9 mouse cellular contexts compared by ENCODE assay signal in genomic region chr8:8733804-8734203, GRCm38 (mm10). TPM values are rescaled to one million over a fixed set of nuclear protein-coding genes. Genes with fewer than 3 reads are reported as not detected.
DNase-seq lines count a peak whose midpoint lies in the region; ATAC-seq and TF ChIP-seq lines count a peak whose summit lies in the region.
"Had no signal": no experiment of that assay in that cellular context is flagged by ENCODE, and none has a peak within 500 bp of the region (broad histone marks: within the 10 kb centered on the region; RNA-seq: fewer than 3 reads in every experiment).

No protein-coding gene starts in this region.

- H3K9ac ChIP-seq in intestine, postnatal 0 days (ENCODE audit: low read depth, low read length), result no peak overlapping the region
- no peak overlapping the region for H3K9ac ChIP-seq in intestine, embryonic 16.5 days (ENCODE audit: low read depth, low read length)
- no peak overlapping the region for H3K9ac ChIP-seq in embryonic facial prominence, embryonic 14.5 days (ENCODE audit: low read depth, low read length)
- no peak overlapping the region for H3K9ac ChIP-seq in forebrain, embryonic 11.5 days (ENCODE audit: low read length)

- WGBS in intestine, postnatal 0 days, result 27% methylated on average over 4 of the region's 4 CpGs
- WGBS in intestine, embryonic 16.5 days, result 32% methylated on average over 4 of the region's 4 CpGs
- 41% methylated on average over 4 of the region's 4 CpGs for WGBS in embryonic facial prominence, embryonic 14.5 days
- WGBS in forebrain, embryonic 11.5 days, result 49% methylated on average over 4 of the region's 4 CpGs

- H3K36me3 ChIP-seq in intestine, postnatal 0 days (ENCODE audit: control insufficient read depth, insufficient read depth), result no peaks in the 10 kb centered on the region
- H3K36me3 ChIP-seq in intestine, embryonic 16.5 days (ENCODE audit: control insufficient read depth, insufficient read depth, low read length), result no peaks in the 10 kb centered on the region
- H3K36me3 ChIP-seq in embryonic facial prominence, embryonic 14.5 days (ENCODE audit: control insufficient read depth, insufficient read depth, low read length), result no peaks in the 10 kb centered on the region
- no peaks in the 10 kb centered on the region for H3K36me3 ChIP-seq in forebrain, embryonic 11.5 days (ENCODE audit: control insufficient read depth, insufficient read depth, low read length)

- H3K9me3 ChIP-seq in intestine, postnatal 0 days (ENCODE audit: control insufficient read depth), result no peaks in the 10 kb centered on the region
- no peaks in the 10 kb centered on the region for H3K9me3 ChIP-seq in intestine, embryonic 16.5 days (ENCODE audit: control insufficient read depth, low read length)
- no peaks in the 10 kb centered on the region for H3K9me3 ChIP-seq in embryonic facial prominence, embryonic 14.5 days (ENCODE audit: control insufficient read depth, low read length)
- H3K9me3 ChIP-seq in forebrain, embryonic 11.5 days (ENCODE audit: control insufficient read depth, low read length), result no peaks in the 10 kb centered on the region
- H3K9me3 ChIP-seq: megakaryocyte, embryonic 14.5 days had no signal

- H3K27ac ChIP-seq in intestine, postnatal 0 days (ENCODE audit: low read depth, low read length), result no peak overlapping the region
- no peak overlapping the region for H3K27ac ChIP-seq in intestine, embryonic 16.5 days (ENCODE audit: low read length)
- H3K27ac ChIP-seq in embryonic facial prominence, embryonic 14.5 days (replicated peaks; ENCODE audit: low read depth, low read length), result no peak overlapping the region
- no peak overlapping the region for H3K27ac ChIP-seq in forebrain, embryonic 11.5 days (ENCODE audit: low read depth, low read length)

- H3K4me3 ChIP-seq in intestine, postnatal 0 days (ENCODE audit: low read depth, low read length), result no peak overlapping the region
- no peak overlapping the region for H3K4me3 ChIP-seq in intestine, embryonic 16.5 days (ENCODE audit: low read length)
- H3K4me3 ChIP-seq in embryonic facial prominence, embryonic 14.5 days (ENCODE audit: low read depth, low read length), result no peak overlapping the region
- H3K4me3 ChIP-seq in forebrain, embryonic 11.5 days (ENCODE audit: low read depth, low read length), result no peak overlapping the region
- H3K4me3 ChIP-seq: megakaryocyte, embryonic 14.5 days had no signal

- DNase-seq in CD4-positive helper T cell, adult 2 months (ENCODE audit: low read depth, low spot score), result peak; percentile 24
- peak; percentile 68 for DNase-seq in ZHBTc4 (ENCODE audit: low read depth, low spot score)
- DNase-seq in embryonic facial prominence, embryonic 14.5 days (ENCODE audit: low spot score), result peak; percentile 39
- peak; percentile 63 for DNase-seq in retina, embryonic 14.5 days (ENCODE audit: low spot score)
- DNase-seq in forebrain, embryonic 11.5 days (ENCODE audit: low spot score), result no peak

- peak; percentile 81 for TF ChIP-seq CTCF in intestine, postnatal 0 days (IDR thresholded peaks at IDR 0.05; ENCODE audit: low read depth)

- H3K27me3 ChIP-seq in intestine, postnatal 0 days (replicated peaks; ENCODE audit: control insufficient read depth, insufficient read depth, low read length), result no peaks in the 10 kb centered on the region
- H3K27me3 ChIP-seq in intestine, embryonic 16.5 days (replicated peaks; ENCODE audit: control insufficient read depth, insufficient read depth, low read length), result no peaks in the 10 kb centered on the region
- H3K27me3 ChIP-seq in embryonic facial prominence, embryonic 14.5 days (replicated peaks; ENCODE audit: control insufficient read depth, insufficient read depth, low read length), result 0 out of 2 replicates have a peak, but pooled peaks cover 2% of the 10 kb centered on the region
- no peaks in the 10 kb centered on the region for H3K27me3 ChIP-seq in forebrain, embryonic 11.5 days (ENCODE audit: control insufficient read depth, insufficient read depth, low read length)
- H3K27me3 ChIP-seq: megakaryocyte, embryonic 14.5 days had no signal

- no peak for ATAC-seq in intestine, postnatal 0 days
- no peak; the same call in 1 of the 2 replicates for ATAC-seq in intestine, embryonic 16.5 days
- ATAC-seq in embryonic facial prominence, embryonic 14.5 days (ENCODE audit: low read depth), result no peak
- ATAC-seq in erythroblast, adult 5-6 weeks (replicated peaks; ENCODE audit: low FRiP score, poor library complexity, severe bottlenecking), result no peak
- ATAC-seq in forebrain, embryonic 11.5 days (replicated peaks; ENCODE audit: low FRiP score), result no peak

- no peak overlapping the region for H3K4me2 ChIP-seq in intestine, postnatal 0 days (replicated peaks; ENCODE audit: low read depth)
- no peak overlapping the region for H3K4me2 ChIP-seq in intestine, embryonic 16.5 days (ENCODE audit: low read depth, low read length)
- no peak overlapping the region for H3K4me2 ChIP-seq in embryonic facial prominence, embryonic 14.5 days (ENCODE audit: low read depth, low read length)
- H3K4me2 ChIP-seq in forebrain, embryonic 11.5 days (ENCODE audit: low read depth, low read length, severe bottlenecking), result no peak overlapping the region

- no peaks in the 10 kb centered on the region for H3K4me1 ChIP-seq in intestine, postnatal 0 days (replicated peaks; ENCODE audit: control insufficient read depth, insufficient read depth, low read length)
- H3K4me1 ChIP-seq in intestine, embryonic 16.5 days (ENCODE audit: control insufficient read depth, insufficient read depth, low read length), result no peaks in the 10 kb centered on the region
- H3K4me1 ChIP-seq in embryonic facial prominence, embryonic 14.5 days (ENCODE audit: control insufficient read depth, insufficient read depth, low read length), result peaks cover 9% of the 10 kb centered on the region; the same call in 1 of the 2 replicates
- H3K4me1 ChIP-seq in forebrain, embryonic 11.5 days (replicated peaks; ENCODE audit: control insufficient read depth, insufficient read depth, low read length), result no peaks in the 10 kb centered on the region
- H3K4me1 ChIP-seq: megakaryocyte, embryonic 14.5 days had no signal

RNA-seq across cellular contexts. Expression of gene Arglu1, which starts 43.5 kb away (rescaled TPM):
- 67.4 and 78.2 TPM in 2 replicates for polyA plus RNA-seq in intestine, postnatal 0 days (2015; fragmentation: Nextera tagmentation; extraction: Ambion mirVana)
- polyA plus RNA-seq in intestine, embryonic 16.5 days (2015; fragmentation: Nextera tagmentation; extraction: Ambion mirVana), result 66.3 and 68.9 TPM in 2 replicates
- 116 and 131 TPM in 2 replicates for polyA plus RNA-seq in embryonic facial prominence, embryonic 14.5 days (2014; fragmentation: Nextera tagmentation; extraction: Ambion mirVana)
- total RNA-seq in erythroblast, adult 5-6 weeks (2015; ENCODE audit: low replicate concordance), result 24.6 and 28.0 TPM in 2 replicates
- 39.0 and 59.4 TPM in 2 replicates for total RNA-seq in erythroblast, adult 5-6 weeks (2017; ENCODE audit: low replicate concordance)
- polyA plus RNA-seq in forebrain, embryonic 11.5 days (2014; fragmentation: Nextera tagmentation; extraction: Ambion mirVana), result 163 and 171 TPM in 2 replicates
